Mouse (Mus musculus) liver, embryonic 13.5 days (tissue): ENCODE measurements at regions not wholly inside any gene's neighbourhood (a gene's known extent, or its start where the extent isn't known, plus 50 kb on each side); places are given as distances from the start of the nearest gene placed in this dataset.
A peak's percentile ranks its signal among the peaks of the same experiment; 100 is the strongest.

Experiments
- ATAC-seq: fragments of 200-750 bp; cut with Nextera tagmentation; 2 replicates; pipeline ENCODE4 v1.8.0; 2017; ENCODE audit warnings: low read depth, mild to moderate bottlenecking, moderate number of reproducible peaks, moderate library complexity
- DNase-seq: peaks from one replicate; pipeline ENCODE4 v3.0.0; 2022
- H3K27ac ChIP-seq: fragments of 300-500 bp; sonication (generic); 2 replicates; pipeline ENCODE4 v1.5.1; 2015; ENCODE audit warnings: moderate library complexity, mild to moderate bottlenecking, inconsistent platforms
- H3K27me3 ChIP-seq: fragments of 300-500 bp; sonication (generic); 2 replicates; pipeline ENCODE4 v1.6.1; 2015; ENCODE audit warnings: mild to moderate bottlenecking, inconsistent platforms
- H3K36me3 ChIP-seq: fragments of 300-500 bp; sonication (generic); 2 replicates; pipeline ENCODE4 v1.6.1; 2015; ENCODE audit warnings: mild to moderate bottlenecking, inconsistent platforms
- H3K4me1 ChIP-seq: fragments of 300-500 bp; sonication (generic); replicated peaks from 2 replicates; pipeline ENCODE4 v1.6.1; 2015; ENCODE audit warnings: inconsistent platforms
- H3K4me2 ChIP-seq: fragments of 300-500 bp; sonication (generic); 2 replicates; pipeline ENCODE4 v1.6.1; 2015; ENCODE audit warnings: inconsistent platforms, mild to moderate bottlenecking, moderate library complexity
- H3K4me3 ChIP-seq: fragments of 300-500 bp; sonication (generic); replicated peaks from 2 replicates; pipeline ENCODE4 v1.5.1; 2015; ENCODE audit warnings: mild to moderate bottlenecking, inconsistent platforms
- H3K9ac ChIP-seq: fragments of 300-500 bp; sonication (generic); 2 replicates; pipeline ENCODE4 v1.6.1; 2015; ENCODE audit warnings: mild to moderate bottlenecking, inconsistent platforms
- H3K9me3 ChIP-seq: fragments of 300-500 bp; sonication (generic); replicated peaks from 2 replicates; pipeline ENCODE4 v1.6.1; 2016; ENCODE audit warnings: inconsistent platforms
- whole genome bisulfite sequencing: fragments of 180-500 bp; shearing (Covaris S2); methylation state at CpG from one replicate; pipeline ENCODE4 v1.1.7; 2015; ENCODE audit not compliant: insufficient replicate concordance; 5-methylcytosine and 5-hydroxymethylcytosine counted together

DNA sequence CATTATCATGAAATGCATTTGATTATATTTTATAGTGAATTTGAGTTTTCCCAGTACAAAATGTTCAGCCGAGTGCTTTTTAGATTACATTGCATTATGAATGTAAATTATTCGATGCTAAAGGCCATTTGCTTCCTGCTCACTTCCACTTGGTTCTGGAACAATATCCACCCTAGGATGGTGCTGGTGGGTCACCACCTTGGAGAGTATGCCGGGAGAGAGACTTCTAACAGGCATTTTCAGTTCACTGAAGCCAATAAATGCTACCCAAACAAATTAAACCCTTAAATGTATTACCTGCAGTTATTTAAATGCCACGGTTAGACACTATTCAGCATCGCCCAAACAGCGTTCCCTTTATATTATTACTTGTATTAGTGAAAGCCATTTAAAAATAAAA is 159.6 kb downstream of the 1190002N15Rik start:
- no peaks in the 10 kb centered on the region for H3K27me3 ChIP-seq
- WGBS, result 71% methylated on average over 6 of the region's 6 CpGs
- H3K4me3 ChIP-seq, result no peak overlapping the region
- H3K4me2 ChIP-seq, result no peak overlapping the region
- H3K36me3 ChIP-seq, result no peaks in the 10 kb centered on the region
- ATAC-seq (no peak), DNase-seq (no peak)
- H3K9me3 ChIP-seq, result no peaks in the 10 kb centered on the region
- no peak overlapping the region for H3K9ac ChIP-seq
- H3K27ac ChIP-seq, result no peak overlapping the region
- no peaks in the 10 kb centered on the region for H3K4me1 ChIP-seq

- Histone ChIP-seq H3K27ac (peak overlapping the region; percentile 65), H3K9me3 (no peaks in the 10 kb centered on the region), H3K36me3 (no peaks in the 10 kb centered on the region), H3K9ac (no peak overlapping the region), H3K4me1 (no peaks in the 10 kb centered on the region), H3K27me3 (no peaks in the 10 kb centered on the region), H3K4me2 (no peak overlapping the region), H3K4me3 (no peak overlapping the region)
- DNase-seq (no peak), ATAC-seq (peak; percentile 81)
- 65% methylated on average over 7 of the region's 7 CpGs for WGBS
Observed at GRCm38 (mm10) chr9:94377346-94378039, 160.4 kb downstream of the 1190002N15Rik start.

GRCm38 (mm10) chr9:94370976-94371375 is 166.9 kb downstream of the 1190002N15Rik start:
- Histone ChIP-seq H3K27ac (no peak overlapping the region), H3K9me3 (no peaks in the 10 kb centered on the region), H3K4me2 (no peak overlapping the region), H3K4me1 (no peaks in the 10 kb centered on the region), H3K36me3 (no peaks in the 10 kb centered on the region), H3K9ac (no peak overlapping the region), H3K27me3 (no peaks in the 10 kb centered on the region), H3K4me3 (no peak overlapping the region)
- ATAC-seq (no peak), DNase-seq (no peak)
- 38% methylated on average over 2 of the region's 2 CpGs for WGBS

- no peaks in the 10 kb centered on the region for H3K27me3 ChIP-seq
- 65% methylated on average over 7 of the region's 7 CpGs for WGBS
- DNase-seq, result no peak
Observed at GRCm38 (mm10) chr9:94368231-94368936, 169.5 kb downstream of the 1190002N15Rik start.

DNA sequence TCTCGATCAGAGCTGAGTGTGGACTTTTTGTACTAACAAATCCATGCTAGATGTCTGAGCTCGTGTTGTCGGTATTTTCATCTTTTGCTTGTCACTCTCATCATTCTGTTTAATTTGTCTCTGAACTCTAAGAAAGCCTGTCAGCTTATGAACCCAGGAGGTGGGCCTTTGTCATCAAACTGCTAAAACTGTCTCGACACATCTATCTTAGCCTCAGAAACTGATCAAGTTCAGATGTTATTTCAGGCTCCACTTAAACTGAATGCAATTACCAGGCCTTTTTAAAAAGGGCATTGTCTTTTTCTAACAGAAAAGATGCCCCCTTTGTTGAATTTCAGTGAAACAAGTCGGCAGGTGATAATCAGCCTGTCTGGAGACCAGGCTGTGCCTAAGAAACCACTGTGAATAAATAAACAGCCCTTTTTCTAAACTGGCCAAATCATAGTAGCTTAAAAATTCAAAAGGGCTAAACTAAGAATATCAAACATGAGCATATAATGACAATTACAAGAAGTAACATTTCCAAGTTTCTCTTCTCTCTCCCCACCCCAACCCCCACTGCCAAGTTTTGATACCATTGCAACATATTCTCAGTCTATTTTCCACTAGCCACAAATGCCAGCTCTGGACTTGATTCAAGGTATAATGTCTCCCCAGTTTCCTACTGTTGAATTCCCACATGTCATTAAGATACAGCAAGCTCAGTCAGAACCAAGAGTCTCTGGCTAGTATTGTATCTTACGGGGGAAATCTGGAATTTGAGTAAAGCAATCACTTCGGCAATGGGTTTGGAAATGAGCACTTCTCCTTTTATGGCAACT is 175.8 kb downstream of the 1190002N15Rik start:
- Histone ChIP-seq H3K27me3 (no peaks in the 10 kb centered on the region), H3K4me2 (no peak overlapping the region), H3K36me3 (no peaks in the 10 kb centered on the region), H3K9ac (no peak overlapping the region), H3K27ac (no peak overlapping the region), H3K4me3 (no peak overlapping the region), H3K4me1 (no peaks in the 10 kb centered on the region), H3K9me3 (no peaks in the 10 kb centered on the region)
- DNase-seq, result no peak
- 64% methylated on average over 7 of the region's 7 CpGs for WGBS
- ATAC-seq, result no peak

More at GRCm38 (mm10) chr9:94368231-94368936, 169.5 kb downstream of the 1190002N15Rik start:
- H3K9me3 ChIP-seq, result no peaks in the 10 kb centered on the region
- H3K4me2 ChIP-seq, result no peak overlapping the region
- H3K36me3 ChIP-seq, result no peaks in the 10 kb centered on the region
- no peak overlapping the region for H3K4me3 ChIP-seq
- no peaks in the 10 kb centered on the region for H3K4me1 ChIP-seq
- no peak overlapping the region for H3K9ac ChIP-seq
- no peak for ATAC-seq
- H3K27ac ChIP-seq, result no peak overlapping the region

DNA sequence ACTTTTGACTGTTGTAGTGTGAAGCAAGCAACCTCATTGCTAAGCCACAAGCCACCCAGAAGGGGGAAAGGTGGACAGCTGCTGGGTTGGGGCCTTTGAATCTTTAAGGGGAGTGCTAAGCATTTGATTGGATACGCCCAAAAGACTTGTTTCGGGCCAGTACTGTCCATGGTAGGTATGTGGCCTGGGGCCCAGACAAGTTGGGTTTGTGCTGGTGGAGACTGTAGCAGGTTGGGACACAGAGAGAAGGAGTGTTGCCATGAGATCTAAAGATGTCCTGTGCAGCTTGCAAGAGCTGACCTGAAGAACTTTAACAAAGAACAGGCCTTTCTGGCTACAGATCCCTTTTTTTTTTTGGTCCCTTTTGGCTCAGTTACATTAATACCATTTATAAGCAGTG is 176.9 kb downstream of the 1190002N15Rik start:
- no peaks in the 10 kb centered on the region for H3K36me3 ChIP-seq
- H3K4me2 ChIP-seq, result no peak overlapping the region
- H3K4me3 ChIP-seq, result no peak overlapping the region
- H3K4me1 ChIP-seq, result no peaks in the 10 kb centered on the region
- DNase-seq (no peak), ATAC-seq (no peak)
- no peaks in the 10 kb centered on the region for H3K27me3 ChIP-seq
- 46% methylated on average over 2 of the region's 2 CpGs for WGBS
- no peaks in the 10 kb centered on the region for H3K9me3 ChIP-seq
- no peak overlapping the region for H3K27ac ChIP-seq
- no peak overlapping the region for H3K9ac ChIP-seq

- no peak overlapping the region for H3K4me3 ChIP-seq
- H3K27me3 ChIP-seq, result no peaks in the 10 kb centered on the region
- H3K9me3 ChIP-seq, result no peaks in the 10 kb centered on the region
- H3K9ac ChIP-seq, result no peak overlapping the region
- DNase-seq (no peak), ATAC-seq (no peak)
- 74% methylated on average over 2 of the region's 2 CpGs for WGBS
- H3K4me2 ChIP-seq, result no peak overlapping the region
- H3K27ac ChIP-seq, result no peak overlapping the region
- H3K4me1 ChIP-seq, result no peaks in the 10 kb centered on the region
- no peaks in the 10 kb centered on the region for H3K36me3 ChIP-seq
Observed at GRCm38 (mm10) chr9:94358150-94358549, 179.7 kb downstream of the 1190002N15Rik start.

DNA sequence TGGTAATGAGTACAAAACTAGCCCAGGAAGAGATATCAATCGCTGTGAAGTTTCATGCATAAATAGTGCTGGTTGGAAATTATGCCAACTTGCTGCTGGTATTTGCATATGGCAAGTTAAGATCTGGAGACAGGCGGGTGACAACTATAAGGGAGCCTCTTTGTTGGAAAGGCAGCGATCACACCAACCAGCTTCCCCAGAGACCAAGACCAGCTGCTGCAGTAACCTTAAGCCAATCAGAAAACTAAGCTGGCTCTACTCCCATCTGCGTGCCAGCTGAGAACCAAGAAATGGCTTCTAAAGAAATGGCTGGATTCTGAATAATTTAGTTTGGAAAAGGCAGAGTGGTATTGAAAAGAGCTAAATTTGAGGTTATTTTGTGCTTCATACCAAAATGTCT is 195.9 kb downstream of the 1190002N15Rik start:
- DNase-seq (no peak), ATAC-seq (no peak)
- Histone ChIP-seq H3K4me3 (no peak overlapping the region), H3K27me3 (no peaks in the 10 kb centered on the region), H3K36me3 (no peaks in the 10 kb centered on the region), H3K27ac (no peak overlapping the region), H3K4me1 (no peaks in the 10 kb centered on the region), H3K9ac (no peak overlapping the region), H3K9me3 (no peaks in the 10 kb centered on the region; the same call in 1 of the 2 replicates), H3K4me2 (no peak overlapping the region)
- WGBS, result 68% methylated on average over 4 of the region's 4 CpGs

- DNase-seq, result no peak
- no peaks in the 10 kb centered on the region for H3K27me3 ChIP-seq
- H3K4me1 ChIP-seq, result no peaks in the 10 kb centered on the region
- no peaks in the 10 kb centered on the region for H3K36me3 ChIP-seq
- H3K9ac ChIP-seq, result no peak overlapping the region
- no peak overlapping the region for H3K27ac ChIP-seq
- H3K4me2 ChIP-seq, result no peak overlapping the region
- WGBS, result 78% methylated on average over 2 of the region's 2 CpGs
- no peak overlapping the region for H3K4me3 ChIP-seq
- H3K9me3 ChIP-seq, result no peaks in the 10 kb centered on the region; the same call in 1 of the 2 replicates
- no peak for ATAC-seq
Observed at GRCm38 (mm10) chr9:94341531-94341930, 196.3 kb downstream of the 1190002N15Rik start.

DNA sequence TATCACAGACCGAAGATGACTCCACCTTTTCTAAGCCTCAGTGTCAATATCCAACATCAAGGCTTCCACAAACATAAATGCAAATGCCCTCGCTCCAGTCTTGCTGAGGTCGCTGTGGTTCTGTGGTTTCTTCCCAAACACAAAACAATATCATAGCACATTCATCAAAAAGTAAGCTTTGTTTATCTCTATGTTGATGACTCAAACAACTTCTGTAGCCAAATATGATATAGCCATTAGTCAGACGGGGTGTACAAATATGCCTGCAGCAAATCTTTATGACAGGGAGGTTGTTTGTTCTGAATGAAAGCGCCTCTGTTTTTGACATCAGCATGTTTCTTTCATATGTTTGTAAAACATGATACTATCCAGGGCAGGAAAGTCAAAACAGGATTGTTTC is 204.4 kb downstream of the 1190002N15Rik start:
- DNase-seq, result no peak
- ATAC-seq, result no peak

DNA sequence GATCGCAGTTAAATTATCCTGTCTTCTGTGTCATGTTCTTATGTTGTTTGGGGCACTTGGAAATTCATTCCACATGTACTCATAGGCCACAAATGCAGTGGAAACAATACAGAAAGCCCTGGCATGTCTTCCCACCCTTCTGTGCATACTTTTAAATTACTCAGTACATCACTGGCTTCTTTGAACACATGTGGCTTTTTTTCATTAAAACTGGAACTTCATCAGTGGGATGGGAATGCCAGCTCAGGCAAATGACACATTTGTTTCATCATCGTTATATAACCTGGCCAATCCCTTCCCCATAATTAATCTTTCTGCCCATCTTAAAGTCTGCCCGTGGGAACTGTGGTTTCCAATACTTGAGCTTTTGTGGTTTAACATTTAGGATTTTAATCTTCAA is 214.9 kb downstream of the 1190002N15Rik start:
- Histone ChIP-seq H3K36me3 (no peaks in the 10 kb centered on the region), H3K27ac (no peak overlapping the region), H3K9ac (no peak overlapping the region), H3K27me3 (no peaks in the 10 kb centered on the region), H3K4me1 (no peaks in the 10 kb centered on the region), H3K9me3 (no peaks in the 10 kb centered on the region), H3K4me2 (no peak overlapping the region), H3K4me3 (no peak overlapping the region)
- ATAC-seq (no peak), DNase-seq (no peak)
- WGBS, result 58% methylated on average over 3 of the region's 3 CpGs

More for the DNA sequence above, 204.4 kb downstream of the 1190002N15Rik start:
- H3K4me1 ChIP-seq, result no peaks in the 10 kb centered on the region
- no peaks in the 10 kb centered on the region for H3K36me3 ChIP-seq
- H3K9ac ChIP-seq, result no peak overlapping the region
- no peak overlapping the region for H3K4me3 ChIP-seq
- no peak overlapping the region for H3K4me2 ChIP-seq
- no peaks in the 10 kb centered on the region; the same call in 1 of the 2 replicates for H3K9me3 ChIP-seq
- H3K27ac ChIP-seq, result no peak overlapping the region
- no peaks in the 10 kb centered on the region for H3K27me3 ChIP-seq
- WGBS, result 60% methylated on average over 5 of the region's 5 CpGs
